Mouse (Mus musculus) embryonic fibroblast, embryonic 13.5 days (primary cell): ENCODE results near the gene Hlx.

Experiments used
- CTCF ChIP-seq: IDR thresholded peaks from 2 replicates; pipeline ENCODE4 v1.5.1; 2011; ENCODE audit warnings: mild to moderate bottlenecking, control low read depth, low read length, moderate library complexity, borderline replicate concordance; ENCODE audit not compliant: insufficient read depth
- POLR2A ChIP-seq: IDR thresholded peaks from 2 replicates; pipeline ENCODE4 v1.6.1; 2011; ENCODE audit warnings: low read depth, mild to moderate bottlenecking, control low read depth, low read length, moderate library complexity

DNA sequence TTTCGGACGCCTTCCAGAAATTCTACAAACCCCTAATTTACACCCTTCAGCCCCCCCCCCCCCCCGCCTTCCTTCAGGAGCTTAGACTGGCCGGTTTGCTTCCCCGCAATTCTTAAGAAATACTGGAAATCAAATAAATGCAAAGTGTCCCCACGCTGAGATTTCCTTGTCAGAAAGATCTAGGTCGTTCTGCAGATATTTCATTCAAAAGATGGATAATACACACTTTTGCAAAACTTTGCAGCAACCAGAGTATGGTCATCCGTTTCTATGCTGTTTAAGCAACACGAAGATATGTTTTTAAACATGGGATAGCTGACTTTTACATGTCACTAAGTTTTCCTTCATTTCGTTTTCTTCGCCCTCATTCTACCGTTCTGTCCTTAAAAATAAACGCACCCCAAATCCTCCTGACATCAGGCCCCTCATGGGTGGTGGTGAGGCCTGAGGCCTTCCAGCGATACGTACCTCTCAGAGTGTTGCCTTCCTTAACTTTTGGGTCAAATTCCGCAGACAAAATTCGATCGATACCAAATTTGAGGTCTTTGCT, 1.3 kb downstream of the Hlx start:
- TF ChIP-seq CTCF (no peak), POLR2A (no peak)
